Mouse (Mus musculus): ENCODE measurements at regions not wholly inside any gene's neighbourhood (a gene's known extent, or its start where the extent isn't known, plus 50 kb on each side); places are given as distances from the start of the nearest gene placed in this dataset.

DNA sequence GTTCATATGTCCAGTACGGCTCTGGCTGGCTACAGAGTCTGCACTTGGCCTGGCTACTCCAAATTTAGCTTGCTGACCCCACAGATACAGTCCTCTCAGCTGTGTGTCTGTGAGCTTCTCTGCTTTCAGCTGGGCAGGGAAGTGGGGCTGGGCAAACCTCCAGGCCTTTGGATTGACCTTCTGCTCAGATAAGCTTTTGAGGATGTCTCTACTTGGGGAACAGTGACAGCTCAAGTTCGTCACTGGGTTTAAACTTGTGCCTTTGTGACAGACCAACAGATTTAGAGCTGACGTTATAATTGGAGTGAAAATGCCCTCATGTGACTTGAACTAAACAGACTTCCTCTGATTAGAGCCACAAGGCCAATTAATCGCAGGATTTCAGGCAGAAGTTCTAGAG lies 78.4 kb upstream of the 1700025G04Rik start:
- Histone ChIP-seq H3K4me3 (ENCODE audit: low read depth, low read length) (no peak overlapping the region), H3K4me1 (ENCODE audit: control insufficient read depth, insufficient read depth, low read length) (no peaks in the 10 kb centered on the region), H3K36me3 (ENCODE audit: control insufficient read depth, insufficient read depth, low read length) (no peaks in the 10 kb centered on the region), H3K9ac (replicated peaks; ENCODE audit: low read depth, low read length) (no peak overlapping the region), H3K27me3 (ENCODE audit: control insufficient read depth, insufficient read depth, low read length) (no peaks in the 10 kb centered on the region), H3K27ac (ENCODE audit: low read length) (no peak overlapping the region), H3K9me3 (ENCODE audit: control insufficient read depth, low read depth, low read length) (no peaks in the 10 kb centered on the region), H3K4me2 (replicated peaks; ENCODE audit: low read depth, low read length) (no peak overlapping the region)
- ATAC-seq (ENCODE audit: insufficient number of reproducible peaks, insufficient read depth, low FRiP score, low read depth): no peak
- WGBS: 62% methylated on average over 4 of the region's 4 CpGs

DNA sequence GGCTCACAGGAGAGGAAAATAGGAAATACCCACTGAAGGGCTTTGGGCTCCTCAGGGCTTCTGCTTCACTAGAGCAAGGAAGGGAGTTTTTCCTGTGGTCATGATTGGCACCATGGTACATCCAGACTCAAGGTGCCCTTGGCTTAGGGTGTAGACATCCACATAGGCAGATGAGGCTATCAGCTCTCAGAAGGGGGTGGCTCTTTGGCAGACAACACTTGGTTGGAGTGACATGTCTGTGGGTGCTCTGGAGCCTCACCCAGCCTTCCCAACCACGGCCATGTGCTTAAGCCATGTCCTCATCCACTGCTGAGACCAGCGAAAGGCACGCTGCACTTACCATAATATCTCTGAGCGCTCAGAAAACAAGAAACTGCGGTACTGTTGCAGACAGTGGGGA lies 77.8 kb upstream of the 1700025G04Rik start:
- Histone ChIP-seq H3K27ac (ENCODE audit: low read length) (no peak overlapping the region), H3K36me3 (ENCODE audit: control insufficient read depth, insufficient read depth, low read length) (no peaks in the 10 kb centered on the region), H3K4me3 (ENCODE audit: low read depth, low read length) (no peak overlapping the region), H3K27me3 (ENCODE audit: control insufficient read depth, insufficient read depth, low read length) (no peaks in the 10 kb centered on the region), H3K4me1 (ENCODE audit: control insufficient read depth, insufficient read depth, low read length) (no peaks in the 10 kb centered on the region), H3K4me2 (replicated peaks; ENCODE audit: low read depth, low read length) (no peak overlapping the region), H3K9me3 (ENCODE audit: control insufficient read depth, low read depth, low read length) (no peaks in the 10 kb centered on the region), H3K9ac (replicated peaks; ENCODE audit: low read depth, low read length) (no peak overlapping the region)
- WGBS: 85% methylated on average over 5 of the region's 5 CpGs
- no peak for ATAC-seq (ENCODE audit: insufficient number of reproducible peaks, insufficient read depth, low FRiP score, low read depth)

DNA sequence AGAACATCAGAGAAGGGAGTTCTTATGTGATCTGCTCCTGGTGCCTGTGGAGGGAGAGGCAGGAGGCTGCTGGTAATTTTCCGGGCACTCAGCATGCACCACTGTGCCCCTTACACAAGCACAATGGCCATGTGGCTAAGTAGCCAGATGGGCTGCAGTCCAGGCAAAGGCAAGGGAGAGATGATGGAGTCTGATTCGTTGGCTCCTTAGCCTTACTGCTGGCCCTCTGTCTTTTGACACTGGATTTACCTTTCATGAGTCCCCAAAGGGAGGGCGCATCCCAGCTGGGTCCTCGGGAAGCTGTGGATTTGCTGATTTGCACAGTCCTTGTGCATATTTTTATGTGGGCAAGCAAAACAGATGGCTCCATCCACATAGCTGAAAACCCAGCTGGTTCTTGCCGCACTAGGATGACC lies 75.6 kb upstream of the 1700025G04Rik start:
- no peaks in the 10 kb centered on the region for H3K36me3 ChIP-seq (ENCODE audit: control insufficient read depth, insufficient read depth, low read length)
- no peak for ATAC-seq (ENCODE audit: insufficient number of reproducible peaks, insufficient read depth, low FRiP score, low read depth)
- no peak overlapping the region for H3K4me3 ChIP-seq (ENCODE audit: low read depth, low read length)
- H3K9ac ChIP-seq (replicated peaks; ENCODE audit: low read depth, low read length): no peak overlapping the region
- no peaks in the 10 kb centered on the region for H3K4me1 ChIP-seq (ENCODE audit: control insufficient read depth, insufficient read depth, low read length)
- no peak overlapping the region for H3K27ac ChIP-seq (ENCODE audit: low read length)
- WGBS: 65% methylated on average over 5 of the region's 5 CpGs
- H3K9me3 ChIP-seq (ENCODE audit: control insufficient read depth, low read depth, low read length): no peaks in the 10 kb centered on the region
- no peak overlapping the region for H3K4me2 ChIP-seq (replicated peaks; ENCODE audit: low read depth, low read length)
- no peaks in the 10 kb centered on the region for H3K27me3 ChIP-seq (ENCODE audit: control insufficient read depth, insufficient read depth, low read length)

DNA sequence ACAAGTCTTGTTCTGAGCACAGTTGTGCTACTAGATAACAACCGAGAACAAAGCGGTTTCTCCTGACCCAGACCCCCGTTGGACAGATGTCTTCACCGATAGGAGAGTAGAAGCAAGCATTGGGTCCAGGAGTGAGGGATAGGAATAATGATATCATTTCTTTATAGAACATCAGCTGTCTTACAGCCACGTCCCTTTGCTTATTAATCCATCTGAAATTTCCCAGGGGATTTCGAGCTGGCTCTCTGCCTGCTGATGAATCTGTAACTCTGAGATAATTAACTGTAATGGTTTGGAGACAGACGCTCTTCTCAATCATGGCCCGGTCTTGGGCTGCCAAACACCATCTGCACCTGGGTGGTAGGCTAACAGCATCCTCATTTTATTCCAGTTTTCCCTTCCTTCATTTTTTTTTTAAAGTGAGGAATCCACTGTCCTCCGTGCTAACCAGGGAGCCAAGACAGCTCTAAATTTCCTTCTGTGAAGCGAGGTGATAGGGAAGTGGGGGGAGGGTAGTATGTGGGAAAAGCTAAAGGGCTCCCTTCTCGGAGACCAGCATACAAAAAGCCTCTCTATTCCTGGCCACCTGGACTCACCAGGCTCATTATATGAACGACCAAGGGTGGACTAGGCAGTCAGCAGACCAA lies 75.0 kb upstream of the 1700025G04Rik start:
- ATAC-seq (ENCODE audit: insufficient number of reproducible peaks, insufficient read depth, low FRiP score, low read depth): no peak
- no peak overlapping the region for H3K27ac ChIP-seq (ENCODE audit: low read length)

DNA sequence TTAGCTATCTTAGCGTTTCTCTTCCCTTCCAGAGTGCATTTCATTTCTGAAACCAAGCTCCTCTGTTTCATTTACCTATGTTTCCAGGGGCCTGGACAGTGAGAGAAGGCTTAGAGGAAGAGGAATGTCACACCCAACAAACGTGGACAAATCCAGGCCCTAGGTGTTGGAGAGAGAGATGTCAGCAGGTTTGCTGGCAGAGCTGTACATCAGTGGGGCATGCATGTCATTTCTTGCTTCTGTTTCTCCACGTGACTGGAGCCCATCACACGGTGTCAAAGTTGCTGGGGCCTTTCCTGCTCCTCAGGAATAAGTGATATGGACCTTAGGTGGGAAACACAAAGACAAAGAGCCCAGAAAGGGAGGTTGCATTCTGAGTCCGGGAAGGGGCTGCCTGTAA lies 74.3 kb upstream of the 1700025G04Rik start:
- Histone ChIP-seq H3K9me3 (ENCODE audit: control insufficient read depth, low read depth, low read length) (no peaks in the 10 kb centered on the region), H3K4me1 (ENCODE audit: control insufficient read depth, insufficient read depth, low read length) (no peaks in the 10 kb centered on the region), H3K27me3 (ENCODE audit: control insufficient read depth, insufficient read depth, low read length) (no peaks in the 10 kb centered on the region), H3K4me3 (ENCODE audit: low read depth, low read length) (no peak overlapping the region), H3K9ac (replicated peaks; ENCODE audit: low read depth, low read length) (no peak overlapping the region), H3K36me3 (ENCODE audit: control insufficient read depth, insufficient read depth, low read length) (no peaks in the 10 kb centered on the region), H3K4me2 (replicated peaks; ENCODE audit: low read depth, low read length) (no peak overlapping the region), H3K27ac (ENCODE audit: low read length) (no peak overlapping the region)
- no peak for ATAC-seq (ENCODE audit: insufficient number of reproducible peaks, insufficient read depth, low FRiP score, low read depth)
- 73% methylated on average over 5 of the region's 5 CpGs for WGBS

More for the DNA sequence above, 75.0 kb upstream of the 1700025G04Rik start:
- Histone ChIP-seq H3K27me3 (ENCODE audit: control insufficient read depth, insufficient read depth, low read length) (no peaks in the 10 kb centered on the region), H3K4me2 (replicated peaks; ENCODE audit: low read depth, low read length) (no peak overlapping the region), H3K4me1 (ENCODE audit: control insufficient read depth, insufficient read depth, low read length) (no peaks in the 10 kb centered on the region), H3K36me3 (ENCODE audit: control insufficient read depth, insufficient read depth, low read length) (no peaks in the 10 kb centered on the region), H3K4me3 (ENCODE audit: low read depth, low read length) (no peak overlapping the region), H3K9me3 (ENCODE audit: control insufficient read depth, low read depth, low read length) (no peaks in the 10 kb centered on the region), H3K9ac (replicated peaks; ENCODE audit: low read depth, low read length) (no peak overlapping the region)
- WGBS: 58% methylated on average over 12 of the region's 12 CpGs

DNA sequence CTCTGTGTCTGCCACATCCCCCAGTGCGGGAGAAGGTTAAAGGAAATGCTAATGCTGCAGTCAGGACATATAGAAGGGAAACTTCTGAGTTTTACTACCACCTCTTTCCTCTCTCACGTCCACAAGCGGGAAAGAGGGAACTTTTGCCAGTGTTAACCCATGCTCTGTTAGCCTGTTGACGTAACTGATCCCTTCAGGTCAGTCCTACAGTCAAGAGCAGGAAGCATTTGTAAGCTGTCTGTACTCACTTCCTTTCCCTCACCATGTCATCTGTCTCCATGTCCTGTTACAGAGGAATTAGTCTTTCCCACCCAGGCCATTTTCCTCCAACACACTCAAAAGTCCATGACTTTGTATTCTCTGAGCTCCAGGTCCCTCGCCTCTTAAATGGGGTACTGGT lies 62.5 kb upstream of the 1700025G04Rik start:
- Histone ChIP-seq H3K4me3 (ENCODE audit: low read depth, low read length) (no peak overlapping the region), H3K27ac (ENCODE audit: low read length) (no peak overlapping the region), H3K36me3 (ENCODE audit: control insufficient read depth, insufficient read depth, low read length) (no peaks in the 10 kb centered on the region), H3K27me3 (ENCODE audit: control insufficient read depth, insufficient read depth, low read length) (no peaks in the 10 kb centered on the region), H3K4me1 (ENCODE audit: control insufficient read depth, insufficient read depth, low read length) (no peaks in the 10 kb centered on the region), H3K9ac (replicated peaks; ENCODE audit: low read depth, low read length) (no peak overlapping the region), H3K9me3 (ENCODE audit: control insufficient read depth, low read depth, low read length) (no peaks in the 10 kb centered on the region), H3K4me2 (replicated peaks; ENCODE audit: low read depth, low read length) (no peak overlapping the region)
- ATAC-seq (ENCODE audit: insufficient number of reproducible peaks, insufficient read depth, low FRiP score, low read depth): no peak
- 50% methylated on average over 5 of the region's 5 CpGs for WGBS

DNA sequence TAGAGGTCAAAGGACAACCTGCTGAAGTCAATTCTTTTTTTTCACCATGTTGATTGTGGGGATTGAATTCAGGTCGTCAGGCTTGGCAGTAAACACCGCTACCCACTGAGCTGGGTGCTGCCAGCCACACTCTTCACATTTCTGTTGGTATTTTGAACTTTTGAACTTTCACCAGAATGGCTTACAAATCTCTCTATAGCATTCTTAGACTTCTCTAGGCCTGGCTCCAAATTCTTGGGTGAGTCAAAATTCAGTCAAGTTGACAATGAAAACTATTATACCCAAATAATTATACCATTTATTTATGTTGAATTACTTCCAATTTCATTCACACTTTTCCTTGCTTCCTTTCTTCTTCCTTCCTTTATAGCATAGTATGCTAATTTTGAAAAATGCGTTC lies 58.8 kb upstream of the 1700025G04Rik start:
- Histone ChIP-seq H3K4me1 (ENCODE audit: control insufficient read depth, insufficient read depth, low read length) (no peaks in the 10 kb centered on the region), H3K4me2 (replicated peaks; ENCODE audit: low read depth, low read length) (no peak overlapping the region), H3K9me3 (ENCODE audit: control insufficient read depth, low read depth, low read length) (no peaks in the 10 kb centered on the region), H3K27ac (ENCODE audit: low read length) (no peak overlapping the region), H3K9ac (replicated peaks; ENCODE audit: low read depth, low read length) (no peak overlapping the region), H3K4me3 (ENCODE audit: low read depth, low read length) (no peak overlapping the region), H3K27me3 (ENCODE audit: control insufficient read depth, insufficient read depth, low read length) (no peaks in the 10 kb centered on the region), H3K36me3 (ENCODE audit: control insufficient read depth, insufficient read depth, low read length) (no peaks in the 10 kb centered on the region)
- no peak for ATAC-seq (ENCODE audit: insufficient number of reproducible peaks, insufficient read depth, low FRiP score, low read depth)
- WGBS: 76% methylated on average over 3 of the region's 3 CpGs

DNA sequence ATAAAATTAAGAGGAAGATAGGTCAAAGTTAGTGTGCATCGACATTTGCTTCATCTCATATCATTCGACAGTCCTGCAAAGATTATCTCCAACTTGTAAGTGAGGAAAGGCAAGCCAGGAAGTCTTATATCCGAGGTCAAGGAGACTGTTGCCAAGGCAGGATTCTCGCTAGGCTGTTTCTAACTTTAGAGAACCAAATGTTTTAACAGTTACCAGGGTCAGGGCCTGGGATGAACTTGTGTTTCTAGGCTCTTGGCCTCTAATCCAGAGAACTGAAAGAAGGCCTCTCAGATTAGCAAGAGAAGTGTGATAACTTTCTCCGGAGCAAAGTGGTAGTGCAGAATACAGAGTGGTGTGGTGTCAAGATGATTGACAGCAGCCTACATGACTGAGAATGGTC lies 50.2 kb upstream of the 1700025G04Rik start:
- H3K36me3 ChIP-seq (ENCODE audit: control insufficient read depth, insufficient read depth, low read length): no peaks in the 10 kb centered on the region
- 68% methylated on average over 5 of the region's 5 CpGs for WGBS
- H3K4me1 ChIP-seq (ENCODE audit: control insufficient read depth, insufficient read depth, low read length): no peaks in the 10 kb centered on the region

More for the DNA sequence above, 50.2 kb upstream of the 1700025G04Rik start:
- Histone ChIP-seq H3K27me3 (ENCODE audit: control insufficient read depth, insufficient read depth, low read length) (no peaks in the 10 kb centered on the region), H3K9me3 (ENCODE audit: control insufficient read depth, low read depth, low read length) (peaks cover 5% of the 10 kb centered on the region; the same call in 1 of the 2 replicates), H3K27ac (ENCODE audit: low read length) (no peak overlapping the region), H3K9ac (replicated peaks; ENCODE audit: low read depth, low read length) (no peak overlapping the region), H3K4me2 (replicated peaks; ENCODE audit: low read depth, low read length) (no peak overlapping the region), H3K4me3 (ENCODE audit: low read depth, low read length) (no peak overlapping the region)
- no peak for ATAC-seq (ENCODE audit: insufficient number of reproducible peaks, insufficient read depth, low FRiP score, low read depth)

All from stomach, embryonic 14.5 days (tissue).